Mouse (Mus musculus): ENCODE results near the gene Plod2. TPM values are rescaled to one million over a fixed set of nuclear protein-coding genes. Genes with fewer than 3 reads are reported as not detected.

Gene Plod2
- polyA plus RNA-seq, 1 experiment from 2014 or later = 42.1 TPM

DNA sequence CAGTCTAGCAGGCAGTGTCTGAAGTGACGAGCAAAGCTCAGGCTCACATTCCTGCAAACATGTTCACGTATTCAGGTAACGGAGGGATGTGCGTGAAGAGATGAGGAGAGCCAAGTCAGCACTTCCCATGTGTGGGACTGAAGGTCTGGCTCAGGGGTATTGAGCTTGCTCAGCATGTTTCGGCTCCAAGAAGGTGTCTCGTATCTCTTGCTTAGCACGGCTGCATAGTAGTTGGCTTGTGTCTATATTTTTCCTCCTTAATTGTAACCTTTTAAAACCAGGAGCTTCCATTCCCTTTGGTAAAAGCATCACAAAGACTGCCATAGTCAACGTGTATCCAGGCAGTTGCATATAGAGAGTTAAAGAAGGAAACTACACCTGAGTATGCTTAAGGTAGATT, 50.7 kb downstream of the Plod2 start:
- Histone ChIP-seq H3K27me3 (ENCODE audit: insufficient read depth, low read length) (no peaks in the 10 kb centered on the region), H3K4me2 (replicated peaks; ENCODE audit: low read depth, low read length) (no peak overlapping the region), H3K4me1 (ENCODE audit: insufficient read depth, low read length) (no peaks in the 10 kb centered on the region), H3K36me3 (ENCODE audit: insufficient read depth, low read length) (peaks cover 14% of the 10 kb centered on the region; the same call in 1 of the 2 replicates), H3K4me3 (ENCODE audit: low read length) (no peak overlapping the region), H3K9me3 (ENCODE audit: low read length) (no peaks in the 10 kb centered on the region), H3K9ac (replicated peaks; ENCODE audit: low read length) (no peak overlapping the region), H3K27ac (ENCODE audit: low read length) (no peak overlapping the region)
- ATAC-seq (ENCODE audit: low FRiP score, low TSS enrichment) = no peak
- 90% methylated on average over 8 of the region's 8 CpGs for WGBS

DNA sequence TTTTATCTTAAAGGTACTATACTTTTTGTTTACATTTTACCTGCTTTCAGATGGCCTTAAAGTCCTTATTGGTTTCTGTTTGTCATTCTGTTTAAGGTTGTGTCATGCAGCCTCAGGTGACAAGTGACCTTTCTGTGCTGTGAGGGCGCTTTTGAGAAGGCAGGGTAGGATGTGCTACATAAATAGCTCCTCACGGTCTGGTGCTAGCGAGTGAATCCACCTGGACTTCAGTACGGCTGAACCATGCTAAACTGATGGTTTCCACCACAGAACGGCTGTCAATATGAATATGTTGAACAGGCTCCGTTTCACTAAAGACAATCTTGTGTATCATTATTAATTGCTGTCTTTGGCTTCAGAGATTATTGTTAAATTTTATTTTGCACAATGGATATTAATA, 52.5 kb downstream of the Plod2 start:
- no peak overlapping the region for H3K27ac ChIP-seq (ENCODE audit: low read length)
- H3K9me3 ChIP-seq (ENCODE audit: low read length) = no peaks in the 10 kb centered on the region
- peaks cover 14% of the 10 kb centered on the region; the same call in 1 of the 2 replicates for H3K36me3 ChIP-seq (ENCODE audit: insufficient read depth, low read length)
- no peaks in the 10 kb centered on the region for H3K27me3 ChIP-seq (ENCODE audit: insufficient read depth, low read length)
- no peak overlapping the region for H3K4me3 ChIP-seq (ENCODE audit: low read length)
- H3K9ac ChIP-seq (replicated peaks; ENCODE audit: low read length) = no peak overlapping the region
- H3K4me1 ChIP-seq (ENCODE audit: insufficient read depth, low read length) = no peaks in the 10 kb centered on the region
- 39% methylated on average over 6 of the region's 6 CpGs for WGBS
- ATAC-seq (ENCODE audit: low FRiP score, low TSS enrichment) = no peak
- no peak overlapping the region for H3K4me2 ChIP-seq (replicated peaks; ENCODE audit: low read depth, low read length)

DNA sequence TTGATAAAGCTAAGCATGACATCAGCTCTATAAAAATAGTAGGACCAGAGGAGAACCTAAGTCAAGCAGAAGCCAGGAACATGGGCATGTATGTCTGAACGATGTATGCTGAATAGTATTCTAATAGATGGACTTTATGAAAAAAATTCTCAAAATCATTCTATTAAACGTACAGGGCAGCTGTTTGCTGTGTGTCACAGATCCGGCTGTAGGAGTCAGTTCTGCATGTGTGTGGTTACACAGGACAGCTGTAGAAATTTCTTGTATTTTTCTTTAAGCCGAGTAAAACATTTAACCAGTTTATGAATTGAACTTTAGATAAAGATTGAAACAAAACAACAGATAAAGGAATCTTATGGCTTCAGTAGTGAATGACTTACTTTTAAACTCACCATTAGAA, 53.3 kb downstream of the Plod2 start:
- no peak for ATAC-seq (ENCODE audit: low FRiP score, low TSS enrichment)
- H3K36me3 ChIP-seq (ENCODE audit: insufficient read depth, low read length) = peaks cover 18% of the 10 kb centered on the region; the same call in 1 of the 2 replicates
- H3K9me3 ChIP-seq (ENCODE audit: low read length) = no peaks in the 10 kb centered on the region
- no peak overlapping the region for H3K27ac ChIP-seq (ENCODE audit: low read length)
- no peak overlapping the region for H3K9ac ChIP-seq (replicated peaks; ENCODE audit: low read length)
- H3K4me2 ChIP-seq (replicated peaks; ENCODE audit: low read depth, low read length) = no peak overlapping the region
- H3K27me3 ChIP-seq (ENCODE audit: insufficient read depth, low read length) = no peaks in the 10 kb centered on the region
- no peak overlapping the region for H3K4me3 ChIP-seq (ENCODE audit: low read length)
- no peaks in the 10 kb centered on the region for H3K4me1 ChIP-seq (ENCODE audit: insufficient read depth, low read length)
- WGBS = 80% methylated on average over 4 of the region's 4 CpGs

DNA sequence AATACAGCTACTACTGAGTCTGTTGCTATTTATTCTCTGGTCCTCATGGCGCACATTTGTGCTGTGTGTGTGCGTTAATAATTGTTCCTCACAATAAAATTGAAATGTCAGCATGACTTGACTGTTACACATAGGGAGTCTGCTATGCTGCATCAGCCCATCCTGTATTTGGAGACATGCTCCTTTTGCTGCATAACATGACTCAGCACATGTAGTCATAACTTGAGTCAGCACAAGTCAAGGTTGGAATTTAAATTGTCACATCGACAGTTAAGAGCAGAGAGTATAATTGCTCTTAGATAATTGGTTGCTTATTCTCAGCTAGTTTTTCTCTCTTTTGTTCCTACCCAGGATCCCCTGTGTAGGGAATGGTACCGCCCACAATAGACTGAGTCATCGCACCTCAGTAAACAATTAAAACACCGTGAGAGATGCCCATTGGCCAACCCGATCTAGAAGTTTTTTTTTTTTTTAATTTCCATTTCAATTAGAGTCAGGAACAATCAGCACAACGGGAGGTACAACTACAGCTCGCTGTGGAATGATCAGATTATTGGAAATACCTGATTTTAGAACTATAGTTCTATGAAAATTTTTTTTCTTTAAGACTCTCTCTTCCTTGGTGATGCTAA, 55.0 kb downstream of the Plod2 start:
- no peak for ATAC-seq (ENCODE audit: low FRiP score, low TSS enrichment)
- Histone ChIP-seq H3K4me1 (ENCODE audit: insufficient read depth, low read length) (no peaks in the 10 kb centered on the region), H3K4me2 (replicated peaks; ENCODE audit: low read depth, low read length) (no peak overlapping the region), H3K9ac (replicated peaks; ENCODE audit: low read length) (no peak overlapping the region), H3K4me3 (ENCODE audit: low read length) (no peak overlapping the region), H3K9me3 (ENCODE audit: low read length) (no peaks in the 10 kb centered on the region), H3K27me3 (ENCODE audit: insufficient read depth, low read length) (no peaks in the 10 kb centered on the region), H3K36me3 (ENCODE audit: insufficient read depth, low read length) (peaks cover 18% of the 10 kb centered on the region; the same call in 1 of the 2 replicates), H3K27ac (ENCODE audit: low read length) (no peak overlapping the region)
- WGBS = 94% methylated on average over 9 of the region's 9 CpGs

DNA sequence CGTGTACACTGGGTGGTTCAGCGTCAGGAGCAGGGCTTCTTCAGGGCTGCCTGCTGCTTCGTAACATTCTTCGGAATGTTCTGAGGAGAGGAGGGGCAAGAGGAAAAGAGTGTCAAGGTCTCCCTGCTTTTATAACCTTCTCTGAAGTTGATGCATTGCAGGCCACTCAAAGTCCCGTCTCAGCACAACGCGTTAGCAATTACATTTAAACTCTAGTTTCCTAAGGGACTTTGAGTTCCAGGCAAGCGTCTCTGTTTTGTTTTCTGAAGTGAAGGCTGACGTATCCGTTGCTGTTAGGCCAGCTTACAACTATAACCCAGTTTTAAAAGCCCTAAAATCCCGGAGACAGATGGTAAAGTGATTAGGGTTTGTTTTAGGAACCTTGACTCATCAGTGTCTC, 55.8 kb downstream of the Plod2 start:
- Histone ChIP-seq H3K36me3 (ENCODE audit: insufficient read depth, low read length) (peaks cover 20% of the 10 kb centered on the region; the same call in 1 of the 2 replicates), H3K4me1 (ENCODE audit: insufficient read depth, low read length) (no peaks in the 10 kb centered on the region), H3K4me3 (ENCODE audit: low read length) (no peak overlapping the region), H3K4me2 (replicated peaks; ENCODE audit: low read depth, low read length) (no peak overlapping the region), H3K9me3 (ENCODE audit: low read length) (no peaks in the 10 kb centered on the region), H3K9ac (replicated peaks; ENCODE audit: low read length) (no peak overlapping the region), H3K27me3 (ENCODE audit: insufficient read depth, low read length) (no peaks in the 10 kb centered on the region), H3K27ac (ENCODE audit: low read length) (0 out of 2 replicates have a peak overlapping the region, but pooled peaks have one; percentile 29)
- ATAC-seq (ENCODE audit: low FRiP score, low TSS enrichment) = peak; percentile 12; the same call in 1 of the 2 replicates
- WGBS = 24% methylated on average over 11 of the region's 11 CpGs

DNA sequence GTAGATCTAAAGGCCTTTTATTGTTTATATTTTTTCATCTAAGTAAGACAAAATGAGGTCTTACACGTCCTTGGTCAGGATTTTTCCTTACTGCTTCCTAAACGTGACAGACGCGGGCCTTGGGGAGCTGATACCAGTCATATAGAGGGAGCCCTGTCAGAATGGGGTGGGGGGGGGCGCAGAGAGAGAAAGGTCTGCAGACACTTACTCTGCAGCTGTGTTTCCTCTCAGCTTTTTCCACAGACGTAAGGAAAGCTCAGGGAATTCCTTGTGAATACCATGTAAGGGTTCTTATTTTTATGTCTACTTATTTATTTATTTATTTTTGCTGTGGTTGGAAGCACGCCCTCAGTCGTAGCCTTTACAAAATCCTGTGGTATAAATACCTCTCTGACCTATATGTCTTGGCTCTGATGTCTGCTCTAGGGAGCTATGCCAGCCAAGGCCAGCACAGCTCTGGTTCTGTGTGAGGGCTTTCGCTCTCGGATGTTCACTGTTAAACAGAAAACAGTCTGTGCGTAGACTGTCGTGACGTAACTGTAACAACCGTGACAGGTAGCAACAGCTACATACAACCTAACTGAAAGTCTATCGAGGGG, 58.0 kb downstream of the Plod2 start:
- Histone ChIP-seq H3K4me3 (ENCODE audit: low read length) (no peak overlapping the region), H3K36me3 (ENCODE audit: insufficient read depth, low read length) (peaks cover 18% of the 10 kb centered on the region; the same call in 1 of the 2 replicates), H3K4me1 (ENCODE audit: insufficient read depth, low read length) (no peaks in the 10 kb centered on the region), H3K27me3 (ENCODE audit: insufficient read depth, low read length) (no peaks in the 10 kb centered on the region), H3K4me2 (replicated peaks; ENCODE audit: low read depth, low read length) (no peak overlapping the region), H3K9me3 (ENCODE audit: low read length) (no peaks in the 10 kb centered on the region), H3K9ac (replicated peaks; ENCODE audit: low read length) (no peak overlapping the region), H3K27ac (ENCODE audit: low read length) (no peak overlapping the region)
- ATAC-seq (ENCODE audit: low FRiP score, low TSS enrichment) = no peak
- WGBS = 86% methylated on average over 15 of the region's 15 CpGs

DNA sequence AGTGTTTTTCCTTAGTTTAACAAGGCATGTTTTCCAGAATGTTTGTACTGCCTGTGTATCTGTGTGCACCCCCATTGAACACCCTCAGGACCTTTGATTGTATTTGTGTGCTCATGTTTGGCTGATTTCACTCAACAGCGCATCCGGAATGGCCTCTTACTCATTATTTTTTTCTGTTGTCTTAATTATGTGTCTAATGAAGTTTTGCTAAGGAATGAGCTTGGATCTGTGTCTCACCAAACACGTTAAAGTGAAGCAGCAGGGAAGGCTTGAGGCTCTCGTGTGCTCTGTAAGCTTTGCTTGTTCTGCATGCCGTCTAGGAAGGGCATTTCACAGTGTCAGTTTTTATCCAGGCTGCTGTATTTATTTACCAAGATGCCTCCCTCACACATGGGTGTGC, 59.5 kb downstream of the Plod2 start:
- Histone ChIP-seq H3K9me3 (ENCODE audit: low read length) (no peaks in the 10 kb centered on the region), H3K27me3 (ENCODE audit: insufficient read depth, low read length) (no peaks in the 10 kb centered on the region), H3K4me1 (ENCODE audit: insufficient read depth, low read length) (no peaks in the 10 kb centered on the region), H3K36me3 (ENCODE audit: insufficient read depth, low read length) (peaks cover 18% of the 10 kb centered on the region; the same call in 1 of the 2 replicates), H3K4me3 (ENCODE audit: low read length) (no peak overlapping the region), H3K4me2 (replicated peaks; ENCODE audit: low read depth, low read length) (no peak overlapping the region), H3K27ac (ENCODE audit: low read length) (no peak overlapping the region), H3K9ac (replicated peaks; ENCODE audit: low read length) (no peak overlapping the region)
- 81% methylated on average over 5 of the region's 5 CpGs for whole genome bisulfite sequencing
- ATAC-seq (ENCODE audit: low FRiP score, low TSS enrichment) = no peak

DNA sequence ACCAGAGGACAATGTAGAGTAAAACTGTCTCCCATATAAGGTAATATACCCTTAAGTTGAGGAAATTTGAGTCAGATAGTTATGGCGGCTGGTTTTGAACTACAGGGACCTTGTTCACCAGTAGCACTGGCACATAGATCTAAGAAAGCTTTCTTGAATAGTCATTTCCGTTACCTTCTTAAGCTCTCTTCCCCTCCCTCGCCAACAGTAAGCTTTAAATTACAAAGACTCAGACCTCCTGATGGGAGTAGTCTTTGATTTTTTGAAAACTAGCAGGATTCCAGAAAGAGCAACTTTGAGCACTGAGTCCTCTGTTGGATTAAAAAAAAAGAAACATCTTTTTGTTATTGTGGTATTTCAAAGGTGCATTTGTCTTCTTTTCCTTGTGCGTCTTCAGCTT, 61.5 kb downstream of the Plod2 start:
- WGBS = 81% methylated on average over 4 of the region's 4 CpGs
- no peak for ATAC-seq (ENCODE audit: low FRiP score, low TSS enrichment)

DNA sequence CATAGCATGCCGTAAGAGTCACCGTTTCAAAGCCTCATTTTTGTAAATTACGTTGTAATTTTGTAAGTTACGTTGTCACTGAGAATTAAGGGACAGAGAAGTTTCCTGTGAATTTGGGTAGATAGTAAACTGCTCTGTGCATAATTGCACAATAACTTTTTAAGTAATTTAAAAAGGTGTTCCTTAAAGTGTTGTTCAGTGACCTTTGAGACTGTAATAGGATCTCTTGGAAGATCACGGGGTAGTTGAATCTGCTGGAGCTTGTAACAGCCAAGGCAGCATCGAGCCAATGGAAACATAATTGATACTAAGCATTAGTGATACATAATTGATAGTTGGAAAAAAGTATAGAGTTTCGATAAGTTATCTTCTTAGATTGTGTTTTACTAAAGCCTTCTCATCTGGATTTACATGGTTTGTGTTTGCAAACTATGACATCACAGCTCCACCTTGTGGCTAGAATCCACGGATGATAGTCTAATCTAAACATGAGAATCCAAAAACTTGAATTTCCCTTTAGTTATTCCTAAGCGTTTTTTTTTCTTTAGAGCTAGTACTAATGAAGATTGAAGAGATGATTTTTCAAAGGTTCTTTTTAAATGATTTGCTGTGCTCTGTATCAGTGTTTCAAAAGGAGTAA, 68.7 kb downstream of the Plod2 start:
- H3K4me3 ChIP-seq (ENCODE audit: low read length) = no peak overlapping the region
- no peaks in the 10 kb centered on the region for H3K27me3 ChIP-seq (ENCODE audit: insufficient read depth, low read length)
- no peak overlapping the region for H3K4me2 ChIP-seq (replicated peaks; ENCODE audit: low read depth, low read length)
- 0 out of 2 replicates have a peak, but pooled peaks cover 2% of the 10 kb centered on the region for H3K4me1 ChIP-seq (ENCODE audit: insufficient read depth, low read length)
- H3K27ac ChIP-seq (ENCODE audit: low read length) = no peak overlapping the region
- no peaks in the 10 kb centered on the region for H3K9me3 ChIP-seq (ENCODE audit: low read length)
- peaks cover 7% of the 10 kb centered on the region; the same call in 1 of the 2 replicates for H3K36me3 ChIP-seq (ENCODE audit: insufficient read depth, low read length)
- no peak; the same call in 1 of the 2 replicates for ATAC-seq (ENCODE audit: low FRiP score, low TSS enrichment)
- 46% methylated on average over 9 of the region's 9 CpGs for WGBS
- no peak overlapping the region for H3K9ac ChIP-seq (replicated peaks; ENCODE audit: low read length)

More for the DNA sequence above, 61.5 kb downstream of the Plod2 start:
- no peak overlapping the region for H3K4me3 ChIP-seq (ENCODE audit: low read length)
- peaks cover 15% of the 10 kb centered on the region; the same call in 1 of the 2 replicates for H3K36me3 ChIP-seq (ENCODE audit: insufficient read depth, low read length)
- H3K27ac ChIP-seq (ENCODE audit: low read length) = no peak overlapping the region
- H3K27me3 ChIP-seq (ENCODE audit: insufficient read depth, low read length) = no peaks in the 10 kb centered on the region
- no peak overlapping the region for H3K4me2 ChIP-seq (replicated peaks; ENCODE audit: low read depth, low read length)
- H3K4me1 ChIP-seq (ENCODE audit: insufficient read depth, low read length) = no peaks in the 10 kb centered on the region
- H3K9ac ChIP-seq (replicated peaks; ENCODE audit: low read length) = no peak overlapping the region
- no peaks in the 10 kb centered on the region for H3K9me3 ChIP-seq (ENCODE audit: low read length)

DNA sequence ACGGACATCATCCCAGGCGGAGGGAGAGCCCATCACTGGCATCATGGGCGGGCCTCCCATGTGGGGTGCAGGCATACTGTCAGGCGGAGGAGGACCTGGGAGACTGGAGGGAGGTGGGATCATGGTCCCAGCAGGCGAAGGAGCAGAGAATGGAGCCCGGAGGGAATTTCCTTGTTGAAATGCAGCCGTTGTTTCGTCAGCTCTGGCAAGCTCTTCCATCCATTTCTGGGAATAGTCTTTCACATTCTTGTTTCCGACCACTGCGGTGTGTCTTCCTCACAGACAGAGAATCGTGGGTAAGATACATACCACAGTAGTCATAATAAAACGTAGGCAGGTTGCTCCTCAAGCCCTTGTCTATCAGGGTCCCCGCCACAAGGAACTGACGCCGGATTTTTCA, 70.6 kb downstream of the Plod2 start:
- no peak overlapping the region for H3K4me2 ChIP-seq (replicated peaks; ENCODE audit: low read depth, low read length)
- H3K27me3 ChIP-seq (ENCODE audit: insufficient read depth, low read length) = no peaks in the 10 kb centered on the region
- H3K4me1 ChIP-seq (ENCODE audit: insufficient read depth, low read length) = 0 out of 2 replicates have a peak, but pooled peaks cover 2% of the 10 kb centered on the region
- H3K4me3 ChIP-seq (ENCODE audit: low read length) = no peak overlapping the region
- no peak overlapping the region for H3K9ac ChIP-seq (replicated peaks; ENCODE audit: low read length)
- H3K36me3 ChIP-seq (ENCODE audit: insufficient read depth, low read length) = 0 out of 2 replicates have a peak, but pooled peaks cover 3% of the 10 kb centered on the region
- H3K9me3 ChIP-seq (ENCODE audit: low read length) = no peaks in the 10 kb centered on the region
- ATAC-seq (ENCODE audit: low FRiP score, low TSS enrichment) = peak; percentile 46; the same call in 1 of the 2 replicates
- no peak overlapping the region for H3K27ac ChIP-seq (ENCODE audit: low read length)
- WGBS = 89% methylated on average over 15 of the region's 15 CpGs
